Mouse (Mus musculus): Measurements from ENCODE around the gene Cks1b.
"Not testable (repeated sequence)": the region's sequence is repeated elsewhere in the genome, so short reads cannot be mapped to it uniquely, and the experiment has no call there.

The Cks1b gene

DNA sequence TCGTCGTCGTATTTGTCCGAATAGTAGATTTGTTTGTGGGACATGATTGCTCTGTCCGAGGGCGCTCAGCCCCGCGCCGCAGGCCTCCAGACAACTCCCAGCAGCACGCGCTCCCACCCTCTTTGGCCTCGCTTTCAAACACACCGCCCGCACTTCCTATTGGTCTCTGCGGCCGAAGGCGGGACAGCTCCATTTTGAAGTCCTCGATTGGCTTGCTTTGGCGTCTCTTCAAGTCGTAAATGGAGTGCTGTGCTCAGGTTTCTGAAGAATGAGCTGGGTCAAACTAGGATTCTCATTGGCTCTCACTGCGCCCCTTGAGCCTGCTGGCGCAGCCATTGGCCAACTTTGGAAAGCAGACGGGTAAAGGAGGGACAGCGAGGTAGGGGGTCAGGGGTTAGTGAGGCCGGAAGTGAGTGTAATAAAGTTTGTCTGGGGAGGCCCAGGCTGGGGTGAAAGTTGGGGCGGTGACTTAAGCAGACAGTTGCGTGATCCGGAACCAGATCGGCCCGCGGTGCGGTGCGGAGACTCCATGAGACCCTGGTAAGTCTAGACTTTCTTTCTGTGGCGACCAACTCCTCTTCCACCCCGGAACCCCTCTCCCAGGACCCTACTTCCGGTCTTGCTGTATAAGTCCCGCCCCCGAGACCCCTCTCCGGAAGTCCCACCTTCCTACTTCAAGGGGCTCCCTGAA is at the start of gene Cks1b, which contains the start of gene Shc1:
Cks1b (minus strand) TSS at position 214 of the 691 bp plus-strand sequence.
Shc1 (plus strand) TSS at position 274 of the 691 bp plus-strand sequence.
- DNase-seq (ENCODE audit: low spot score in 2 of 2) = peak; percentile 92 to 96

- peak; percentile 77 to 90 for DNase-seq (ENCODE audit: low spot score in 2 of 2)
These were observed 41.0 kb upstream of the Cks1b start for GRCm38 (mm10) chr3:89458965-89459807.

GRCm38 (mm10) chr3:89458372-89458964 is 40.3 kb upstream of the Cks1b start:
- no peak for DNase-seq (ENCODE audit: low spot score in 2 of 2)

GRCm38 (mm10) chr3:89456726-89457665 is 38.8 kb upstream of the Cks1b start:
- DNase-seq (ENCODE audit: low spot score in 2 of 2) = peak in 1 of 2 experiments; percentile 32

DNA sequence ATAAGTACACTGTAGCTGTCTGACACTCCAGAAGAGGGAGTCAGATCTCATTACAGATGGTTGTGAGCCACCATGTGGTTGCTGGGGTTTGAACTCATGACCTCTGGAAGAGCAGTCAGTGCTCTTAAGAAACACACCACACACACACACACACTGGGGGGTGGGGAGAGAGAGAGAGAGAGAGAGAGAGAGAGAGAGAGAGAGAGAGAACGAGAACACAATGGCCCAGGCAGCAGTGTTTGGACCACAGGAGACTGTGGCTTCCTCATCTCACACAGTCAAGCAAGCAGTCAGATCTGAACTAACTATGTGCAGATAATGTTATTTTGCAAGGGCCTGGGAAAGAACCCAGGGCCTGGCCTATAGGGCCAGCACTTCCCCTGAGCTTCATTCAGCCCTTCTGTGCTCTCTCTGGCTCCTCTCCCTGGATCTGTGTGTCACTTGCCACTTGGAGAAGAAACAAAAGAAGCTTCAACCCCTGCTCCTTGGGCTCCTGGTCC is 37.7 kb upstream of the Cks1b start:
- no peak for DNase-seq (ENCODE audit: low spot score in 2 of 2)

DNA sequence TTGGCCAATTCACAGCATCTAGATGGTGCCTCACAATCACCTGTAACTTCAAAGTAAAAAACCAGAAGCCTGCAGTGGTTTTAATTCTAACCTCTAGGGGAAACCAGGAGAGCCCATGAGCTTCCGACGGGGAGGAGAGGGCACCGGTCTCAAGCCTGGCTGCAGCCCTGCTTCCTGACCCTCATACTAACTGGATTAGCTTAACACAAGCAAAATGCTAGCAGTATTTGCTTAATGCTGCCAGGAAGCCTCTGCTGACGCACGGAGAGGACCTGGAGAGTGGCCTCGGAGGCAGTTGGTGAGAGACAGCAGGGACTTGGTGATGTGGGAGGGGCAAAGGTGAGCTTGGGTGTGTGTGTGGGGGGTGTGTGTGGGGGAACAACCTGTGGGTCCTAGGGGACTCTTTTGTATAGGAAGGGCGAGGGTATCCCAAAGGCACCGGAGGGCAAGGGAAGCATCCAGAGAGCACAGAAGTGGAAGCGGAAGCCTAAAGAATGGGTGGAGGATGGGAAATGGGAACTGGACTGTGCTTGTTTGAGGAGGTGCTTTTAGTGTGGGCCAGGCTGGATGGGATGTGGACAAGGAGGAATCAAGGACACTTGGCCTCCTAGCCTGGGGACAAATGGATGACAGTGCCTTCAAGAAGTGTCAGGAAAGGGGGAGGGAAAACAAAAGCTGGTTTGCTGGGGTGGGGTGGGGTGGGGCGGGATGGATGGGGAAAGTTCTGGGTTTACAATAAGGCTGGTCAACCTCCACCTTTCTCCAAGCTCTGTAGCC is 36.4 kb upstream of the Cks1b start, which contains the start of gene Pmvk:
Pmvk (plus strand) TSS at position 141 of the 777 bp plus-strand sequence.
- no peak for DNase-seq (ENCODE audit: low spot score in 2 of 2)

GRCm38 (mm10) chr3:89451916-89452315 is 33.7 kb upstream of the Cks1b start:
- DNase-seq (ENCODE audit: low spot score in 2 of 2) = no peak

- DNase-seq (ENCODE audit: low spot score in 2 of 2) = peak; percentile 43 to 60
These were observed 31.4 kb upstream of the Cks1b start for GRCm38 (mm10) chr3:89449541-89449940.

GRCm38 (mm10) chr3:89448720-89449537 is 30.7 kb upstream of the Cks1b start:
- DNase-seq (ENCODE audit: low spot score in 2 of 2) = no peak

GRCm38 (mm10) chr3:89440691-89441090 is 22.5 kb upstream of the Cks1b start:
- no peak for DNase-seq (ENCODE audit: low spot score in 2 of 2)

- no peak for DNase-seq (ENCODE audit: low spot score in 2 of 2)
These were observed 19.1 kb upstream of the Cks1b start for GRCm38 (mm10) chr3:89437269-89437668.

DNA sequence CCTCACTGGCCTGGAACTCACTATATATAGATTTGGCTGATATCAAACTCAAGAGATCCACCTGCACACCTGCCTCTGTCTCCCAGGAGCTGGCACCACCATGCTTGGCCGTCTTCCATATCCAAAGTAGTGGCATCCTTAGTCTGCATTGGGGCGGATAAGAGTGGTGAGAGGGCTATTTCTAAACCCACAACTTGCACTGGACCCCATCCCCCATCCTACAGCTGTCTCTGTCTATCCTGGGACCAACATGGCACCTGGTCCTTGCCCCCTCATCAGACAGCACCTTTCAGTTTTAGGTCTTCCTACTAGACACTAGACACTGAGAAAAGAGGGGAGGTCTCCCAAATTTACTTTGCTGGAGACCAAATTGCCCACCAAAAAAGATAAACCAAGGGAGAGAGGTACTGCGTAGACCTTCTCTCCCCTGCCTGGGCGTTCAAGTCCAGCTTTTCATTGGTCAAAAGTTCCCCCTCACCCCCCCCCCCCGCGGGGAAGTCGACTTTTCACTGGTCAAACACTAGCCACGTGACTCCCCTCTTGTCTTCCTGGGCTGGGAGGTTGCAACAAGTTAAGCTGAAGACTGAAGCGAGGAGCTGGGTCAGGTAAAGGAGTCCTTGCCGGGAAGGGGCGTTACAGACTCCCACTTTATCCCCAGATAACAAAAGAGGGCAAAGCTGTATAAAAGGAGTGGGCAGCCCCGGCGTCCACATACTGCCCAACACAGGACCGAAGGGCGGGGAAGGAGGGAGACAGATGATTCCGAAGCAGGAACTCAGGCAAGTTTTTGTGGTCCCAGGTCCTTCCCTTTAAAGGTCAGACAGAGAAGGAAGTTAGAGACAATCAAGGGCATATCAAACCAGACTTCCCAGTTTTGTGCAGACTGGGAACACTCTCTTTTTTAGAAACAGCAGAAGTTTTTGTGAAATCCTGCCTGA is 18.3 kb upstream of the Cks1b start, which contains the start of gene Pbxip1:
Pbxip1 (plus strand) TSS at position 531 of the 938 bp plus-strand sequence.
- DNase-seq (ENCODE audit: low spot score in 2 of 2) = no peak

- no peak for DNase-seq (ENCODE audit: low spot score in 2 of 2)
These were observed 16.9 kb upstream of the Cks1b start for GRCm38 (mm10) chr3:89435041-89435440.

- no peak for DNase-seq (ENCODE audit: low spot score in 2 of 2)
These were observed 16.3 kb upstream of the Cks1b start for GRCm38 (mm10) chr3:89434532-89434931.

DNA sequence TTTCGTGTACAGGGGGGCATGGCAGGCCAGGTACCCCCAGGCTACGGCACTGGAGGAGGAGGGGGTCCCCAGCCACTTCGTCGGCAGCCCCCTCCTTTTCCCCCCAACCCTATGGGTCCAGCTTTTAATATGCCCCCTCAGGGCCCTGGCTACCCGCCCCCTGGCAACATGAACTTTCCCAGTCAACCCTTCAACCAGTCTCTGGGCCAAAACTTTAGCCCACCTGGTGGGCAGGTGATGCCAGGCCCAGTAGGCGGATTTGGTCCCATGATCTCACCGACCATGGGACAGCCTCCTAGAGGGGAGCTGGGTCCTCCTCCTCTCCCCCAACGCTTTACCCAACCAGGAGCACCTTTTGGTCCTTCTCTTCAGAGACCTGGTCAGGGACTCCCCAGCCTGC is 14.4 kb upstream of the Cks1b start:
- no peak for DNase-seq (ENCODE audit: low spot score in 2 of 2)

DNA sequence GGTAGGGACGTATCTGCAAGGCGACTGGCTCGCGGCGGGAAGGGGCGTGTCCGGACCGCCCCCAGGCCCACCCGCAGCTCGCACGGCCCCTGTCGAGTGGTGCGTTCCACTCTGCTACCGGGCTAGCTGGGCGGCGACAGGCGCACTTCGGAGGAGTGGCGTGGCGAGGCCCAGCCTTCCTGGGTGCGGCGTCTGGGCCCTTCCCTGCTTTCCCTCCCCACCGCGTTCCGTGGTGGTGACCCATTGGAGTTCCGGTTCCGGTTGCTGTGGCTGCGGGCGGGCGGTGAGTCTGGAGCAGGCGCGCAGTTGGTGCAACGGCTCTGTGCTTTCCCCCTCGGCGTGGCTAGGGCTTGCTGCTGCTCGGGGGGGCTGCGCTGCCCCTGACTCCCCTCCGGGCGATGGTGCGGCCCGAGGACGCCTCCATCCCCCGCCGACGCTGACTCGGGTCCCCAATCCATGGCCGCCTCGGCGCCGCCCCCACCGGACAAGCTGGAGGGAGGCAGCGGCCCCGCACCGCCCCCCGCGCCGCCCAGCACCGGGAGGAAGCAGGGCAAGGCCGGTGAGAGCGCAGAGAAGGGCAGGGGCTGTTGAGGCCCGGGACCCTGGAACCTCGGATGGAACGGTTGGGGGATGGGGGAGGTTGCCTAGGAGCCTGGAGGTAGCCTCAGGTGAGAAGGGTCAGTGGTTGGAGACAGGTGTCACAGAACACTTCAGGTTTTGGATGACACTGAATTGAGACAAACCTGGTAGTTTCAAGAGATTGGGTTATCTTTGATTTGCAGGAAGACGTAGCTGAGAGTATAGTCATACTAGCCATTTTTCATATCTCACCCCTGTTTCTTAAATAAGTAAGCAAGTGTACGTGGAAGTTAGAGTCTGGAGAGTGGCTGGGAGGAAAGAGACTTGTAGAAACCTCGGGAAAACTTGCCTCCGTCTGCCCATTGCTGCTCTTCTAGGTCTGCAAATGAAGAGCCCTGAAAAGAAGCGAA is 12.3 kb upstream of the Cks1b start, which contains the start of gene Pygo2:
Pygo2 (plus strand) TSS at position 44 of the 989 bp plus-strand sequence.
- DNase-seq (ENCODE audit: low spot score in 2 of 2) = peak; percentile 94 to 95

DNA sequence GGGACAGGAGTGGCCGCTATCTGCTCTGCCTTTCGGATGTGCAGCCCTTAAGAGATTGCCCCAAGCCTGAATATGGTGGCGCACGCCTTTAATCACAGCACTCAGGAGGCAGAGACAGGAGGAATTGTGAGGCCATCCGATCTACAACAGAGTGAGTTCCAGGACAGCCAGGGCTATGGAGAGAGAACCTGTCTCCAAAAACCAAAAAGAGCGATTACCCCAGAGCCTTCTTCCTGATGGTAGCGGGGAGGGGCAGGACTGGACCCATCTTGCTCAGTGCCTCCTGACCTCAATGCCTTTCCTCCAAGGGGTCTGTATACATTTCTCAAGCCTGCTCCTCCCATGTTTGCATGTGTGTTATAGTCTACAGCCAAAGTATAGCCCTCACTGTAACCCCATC is 10.8 kb upstream of the Cks1b start:
- not testable (repeated sequence) for DNase-seq (ENCODE audit: low spot score in 2 of 2)
